Mouse (Mus musculus) CH12.LX (cell line): ENCODE data around the gene Srgap1. TPM values are rescaled to one million over a fixed set of nuclear protein-coding genes. Genes with fewer than 3 reads are reported as not detected.

ENCODE experiments used
- DNase-seq: peaks from one replicate; pipeline ENCODE4 v3.0.0-alpha.2; 2013; ENCODE audit errors: extremely low read depth
- H3K27ac ChIP-seq: 2 replicates; pipeline ENCODE4 v1.5.1; 2012; ENCODE audit warnings: low read depth, mild to moderate bottlenecking, control low read depth, moderate library complexity; ENCODE audit not compliant: insufficient read depth
- H3K27me3 ChIP-seq: replicated peaks from 2 replicates; pipeline ENCODE3; 2012; ENCODE audit warnings: inconsistent platforms
- H3K36me3 ChIP-seq, 2 experiments: replicated peaks in 1 of 2; 2 replicates each; pipeline versions ENCODE3 to v1.6.1; 2012; ENCODE audit warnings: inconsistent platforms in 1 of 2, low read length in 1 of 2, mild to moderate bottlenecking in 1 of 2, mixed read lengths in 1 of 2, moderate library complexity in 1 of 2; ENCODE audit not compliant: control insufficient read depth in 1 of 2, insufficient read depth in 1 of 2
- H3K4me1 ChIP-seq, 2 experiments: 2 replicates each; pipeline ENCODE4 v1.6.1; 2012; ENCODE audit warnings: inconsistent platforms in 1 of 2, moderate library complexity in 1 of 2; ENCODE audit not compliant: insufficient read depth in 2 of 2, control insufficient read depth in 1 of 2
- H3K4me2 ChIP-seq: 2 replicates; pipeline ENCODE4 v1.6.1; 2012; ENCODE audit warnings: low read depth, mild to moderate bottlenecking, control low read depth; ENCODE audit not compliant: poor library complexity, insufficient read depth, severe bottlenecking
- H3K4me3 ChIP-seq, 3 experiments: fragments of 150-350 bp in 1 of 3; sonication (generic) in 1 of 3; replicated peaks in 1 of 3; 2 replicates each; pipeline versions ENCODE3 to v1.5.1; 2011 to 2012; ENCODE audit warnings: low read depth in 2 of 3, low read length in 2 of 3, mild to moderate bottlenecking in 2 of 3, moderate library complexity in 2 of 3, control low read depth in 1 of 3, improper control_type of control experiment in 1 of 3, inconsistent platforms in 1 of 3, mixed read lengths in 1 of 3; ENCODE audit not compliant: poor library complexity in 1 of 3
- H3K79me2 ChIP-seq: replicated peaks from 2 replicates; pipeline ENCODE4 v1.6.1; 2012; ENCODE audit warnings: mild to moderate bottlenecking, moderate library complexity; ENCODE audit not compliant: control insufficient read depth, poor library complexity, insufficient read depth, severe bottlenecking; ENCODE audit errors: extremely low read depth
- H3K9ac ChIP-seq: 2 replicates; pipeline ENCODE4 v1.6.1; 2012; ENCODE audit warnings: low read depth, mild to moderate bottlenecking, control low read depth, moderate library complexity; ENCODE audit not compliant: insufficient read depth
- H3K9me3 ChIP-seq: replicated peaks from 2 replicates; pipeline ENCODE3; 2012; ENCODE audit warnings: low read length, inconsistent platforms, mixed read lengths
- CTCF ChIP-seq, 2 experiments: IDR thresholded peaks in 1 of 2; conservative IDR thresholded peaks in 1 of 2; 2 replicates each; pipeline ENCODE4 v1.5.1; 2011 to 2012; ENCODE audit warnings: low read depth in 2 of 2, low read length in 2 of 2, improper control_type of control experiment in 1 of 2, inconsistent platforms in 1 of 2, mild to moderate bottlenecking in 1 of 2, moderate library complexity in 1 of 2
- E2F4 ChIP-seq: IDR thresholded peaks from 2 replicates; pipeline ENCODE4 v1.6.1; 2011; ENCODE audit warnings: low read depth, low read length, improper control_type of control experiment; ENCODE audit not compliant: insufficient replicate concordance
- HCFC1 ChIP-seq: IDR thresholded peaks from 2 replicates; pipeline ENCODE4 v1.6.1; 2012; ENCODE audit warnings: low read depth, mild to moderate bottlenecking, inconsistent platforms, low read length, improper control_type of control experiment
- IRF4 ChIP-seq: IDR thresholded peaks from 2 replicates; pipeline ENCODE4 v1.6.1; 2014; ENCODE audit warnings: low read depth, mild to moderate bottlenecking, inconsistent platforms, low read length, improper control_type of control experiment
- JUN ChIP-seq: IDR thresholded peaks from 2 replicates; pipeline ENCODE4 v1.6.1; 2011; ENCODE audit warnings: low read depth, mild to moderate bottlenecking, low read length, improper control_type of control experiment, moderate library complexity; ENCODE audit not compliant: insufficient read depth
- MAFK ChIP-seq: IDR thresholded peaks from 2 replicates; pipeline ENCODE4 v1.6.1; 2011; ENCODE audit warnings: low read length, improper control_type of control experiment; ENCODE audit not compliant: insufficient replicate concordance
- MAZ ChIP-seq: IDR thresholded peaks from 2 replicates; pipeline ENCODE4 v1.6.1; 2012; ENCODE audit warnings: low read depth, mild to moderate bottlenecking, inconsistent platforms, low read length, improper control_type of control experiment, moderate library complexity
- MEF2A ChIP-seq: IDR thresholded peaks from 2 replicates; pipeline ENCODE4 v1.6.1; 2014; ENCODE audit warnings: low read depth, mild to moderate bottlenecking, inconsistent platforms, low read length, improper control_type of control experiment, borderline replicate concordance
- MXI1 ChIP-seq: IDR thresholded peaks from 2 replicates; pipeline ENCODE4 v1.6.1; 2011; ENCODE audit warnings: mild to moderate bottlenecking, low read depth, low read length, improper control_type of control experiment
- NRF1 ChIP-seq: IDR thresholded peaks from 2 replicates; pipeline ENCODE4 v1.6.1; 2014; ENCODE audit warnings: low read depth, mild to moderate bottlenecking, inconsistent platforms, low read length, improper control_type of control experiment, moderate library complexity
- SMC3 ChIP-seq: IDR thresholded peaks from 2 replicates; pipeline ENCODE4 v1.6.1; 2011; ENCODE audit warnings: low read depth, low read length, improper control_type of control experiment
- TBP ChIP-seq: conservative IDR thresholded peaks from 2 replicates; pipeline ENCODE4 v1.6.1; 2011; ENCODE audit warnings: low read depth, low read length, improper control_type of control experiment
- TCF12 ChIP-seq: IDR thresholded peaks from 2 replicates; pipeline ENCODE4 v1.6.1; 2014; ENCODE audit warnings: low read depth, mild to moderate bottlenecking, inconsistent platforms, low read length, improper control_type of control experiment
- USF1 ChIP-seq: IDR thresholded peaks from 2 replicates; pipeline ENCODE4 v1.6.1; 2014; ENCODE audit warnings: low read depth, mild to moderate bottlenecking, inconsistent platforms, low read length, improper control_type of control experiment
- ZKSCAN1 ChIP-seq: IDR thresholded peaks from 2 replicates; pipeline ENCODE4 v1.6.1; 2012; ENCODE audit warnings: low read depth, inconsistent platforms, low read length, improper control_type of control experiment, borderline replicate concordance
- dilution Hi-C: fragments of 300-500 bp; cut with MboI; formaldehyde crosslinking; loops from 2 replicates; pipeline ENCODE4 v1.14.3; 2020; ENCODE audit warnings: low sequenced_read_pairs; ENCODE audit not compliant: extremely low pct_unique_long_range_greater_than_20kb, extremely low pct_ligation_motif_present
- in situ Hi-C: fragments of 300-500 bp; cut with MboI; formaldehyde crosslinking; loops from 3 replicates; pipeline ENCODE4 v1.14.3; 2019; ENCODE audit warnings: low sequenced_read_pairs, low pct_ligation_motif_present, low pct_unique_long_range_greater_than_20kb, mixed read lengths
- polyA plus RNA-seq: library from polyadenylated mRNA; unstranded; fragments of >175 nt; gene quantifications from 2 replicates; pipeline ENCODE4 v1.2.1, GENCODE M21; 2012; ENCODE audit warnings: low read depth; ENCODE audit not compliant: insufficient read length
- total RNA-seq, 2 experiments: library from RNA; depleted of rRNA; stranded (reverse); fragments of 300-350 nt in 1 of 2; fragments of >200 nt in 1 of 2; gene quantifications; 2 replicates each; pipeline ENCODE4 v1.2.3; 2012 to 2014

Gene Srgap1
- total and polyA plus RNA-seq, 3 experiments = not detected

- TF ChIP-seq HCFC1 = peak; percentile 57
- 0 out of 2 replicates have a peak, but pooled peaks have one; percentile 41 for TF ChIP-seq MAZ
- TF ChIP-seq USF1 = peak; percentile 79
- TF ChIP-seq TBP = 0 out of 2 replicates have a peak, but pooled peaks have one; percentile 7
- TF ChIP-seq MEF2A = peak; percentile 24
- peak; percentile 39 for TF ChIP-seq JUN
- TF ChIP-seq ZKSCAN1 = no peak
Observed at GRCm38 (mm10) chr10:121739548-121740505, 307.3 kb downstream of the Srgap1 start, which contains the start of gene BC048403 (continued).

GRCm38 (mm10) chr10:121737256-121737655 lies 309.9 kb downstream of the Srgap1 start:
- H3K27me3 ChIP-seq = no peaks in the 10 kb centered on the region
- no peak overlapping the region for H3K4me2 ChIP-seq
- no peak overlapping the region for H3K27ac ChIP-seq
- H3K4me3 ChIP-seq = no peak overlapping the region
- no peaks in the 10 kb centered on the region for H3K9me3 ChIP-seq
- TF ChIP-seq JUN = no peak
- TF ChIP-seq SMC3 = no peak
- TF ChIP-seq E2F4 = no peak
- no peak for TF ChIP-seq MXI1
- TF ChIP-seq IRF4 = no peak
- no peak for TF ChIP-seq TCF12
- TF ChIP-seq USF1 = no peak
- H3K79me2 ChIP-seq = peaks cover 7% of the 10 kb centered on the region; the same call in 1 of the 2 replicates
- no peak for DNase-seq
- in situ Hi-C loops (no loop called here), dilution Hi-C loops (no loop called here)
- H3K9ac ChIP-seq = no peak overlapping the region
- H3K36me3 ChIP-seq = no peaks in the 10 kb centered on the region
- H3K4me1 ChIP-seq = peaks cover 0 to 22% of the 10 kb centered on the region in 2 experiments; a peak in 2 of 4 replicates

- H3K79me2 ChIP-seq = no peaks in the 10 kb centered on the region
- no peaks in the 10 kb centered on the region for H3K4me1 ChIP-seq
- H3K9me3 ChIP-seq = no peaks in the 10 kb centered on the region
- H3K27ac ChIP-seq = no peak overlapping the region
- H3K9ac ChIP-seq = no peak overlapping the region
- TF ChIP-seq CTCF (conservative IDR thresholded peaks at IDR 0.05 in 1 of 2, IDR thresholded peaks at IDR 0.05 in 1 of 2; ENCODE audit: low read depth in 2 of 2, low read length in 2 of 2) (no peak), NRF1 (no peak), TCF12 (no peak), MAFK (no peak)
- in situ Hi-C loops = no loop called here
- H3K36me3 ChIP-seq = no peaks in the 10 kb centered on the region
- dilution Hi-C loops = no loop called here
- H3K27me3 ChIP-seq = no peaks in the 10 kb centered on the region
- H3K4me2 ChIP-seq = no peak overlapping the region
- no peak overlapping the region for H3K4me3 ChIP-seq
- no peak for DNase-seq
Observed at GRCm38 (mm10) chr10:121732542-121732941, 314.6 kb downstream of the Srgap1 start.
